Mouse (Mus musculus) lung, adult 2 months (tissue): ENCODE data around the gene Slc4a8. TPM values are rescaled to one million over a fixed set of nuclear protein-coding genes. Genes with fewer than 3 reads are reported as not detected.
A peak's percentile ranks its signal among the peaks of the same experiment; 100 is the strongest.

ENCODE experiments used
- DNase-seq: peaks from one replicate; pipeline ENCODE4 v3.0.0; 2022
- H3K4me1 ChIP-seq: fragments of 200-500 bp; 2 replicates; pipeline ENCODE4 v1.6.1; 2011; ENCODE audit warnings: low read length; ENCODE audit not compliant: control insufficient read depth, insufficient read depth
- H3K4me3 ChIP-seq: fragments of 200-500 bp; replicated peaks from 2 replicates; pipeline ENCODE3; 2011; ENCODE audit warnings: low read depth, mild to moderate bottlenecking, control low read depth, low read length; ENCODE audit errors: extremely low read depth
- CTCF ChIP-seq: fragments of 200-500 bp; IDR thresholded peaks from 2 replicates; pipeline ENCODE4 v1.5.1; 2011; ENCODE audit warnings: mild to moderate bottlenecking, low read length, control low read depth; ENCODE audit not compliant: insufficient read depth
- POLR2A ChIP-seq: fragments of 200-500 bp; IDR thresholded peaks from 2 replicates; pipeline ENCODE4 v1.6.1; 2011; ENCODE audit warnings: low read depth, mild to moderate bottlenecking, control low read depth, low read length, borderline replicate concordance; ENCODE audit errors: extremely low read depth
- WGBS: fragments of 180-500 bp; shearing (Covaris S2); methylation state at CpG from one replicate; pipeline ENCODE4 v1.1.7; 2018; 5-methylcytosine and 5-hydroxymethylcytosine counted together
- polyA plus RNA-seq: library from polyadenylated mRNA; depleted of rRNA; stranded (reverse); fragments of >200 nt; gene quantifications from 2 replicates; pipeline ENCODE4 v1.2.3, GENCODE M21; 2012

Gene Slc4a8
- polyA plus RNA-seq, 1 experiment = 4.4 TPM

DNA sequence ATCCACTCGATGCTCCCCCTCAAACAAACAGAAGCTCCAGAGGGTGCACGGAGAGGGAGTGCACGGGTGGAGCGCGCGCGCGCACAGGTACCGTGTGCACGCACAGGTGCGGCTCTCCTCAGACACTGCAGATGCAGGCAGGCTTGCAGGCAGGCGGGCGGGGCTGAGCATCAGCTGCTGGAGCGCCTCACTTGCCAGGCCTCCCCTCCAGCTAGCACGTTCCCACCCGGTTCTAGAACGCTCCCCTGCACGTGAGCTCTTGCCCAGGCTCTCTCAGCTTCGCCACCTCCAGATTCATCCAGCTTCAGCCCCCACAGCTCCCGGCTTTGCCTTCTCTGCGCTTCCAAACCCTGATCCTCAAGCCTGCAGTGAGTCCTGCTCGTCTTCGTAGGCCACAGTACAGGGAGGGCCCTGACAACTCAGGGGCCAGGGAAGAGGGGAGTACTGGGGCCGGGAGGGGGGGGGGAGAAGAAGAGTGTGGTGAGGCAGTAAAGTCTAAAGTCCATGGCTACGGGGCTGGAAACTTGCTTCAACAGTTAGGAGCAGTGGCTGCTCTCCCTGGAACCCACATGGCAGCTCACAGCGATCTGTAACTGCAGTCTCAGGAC, 63.8 kb downstream of the Slc4a8 start:
- WGBS = 18% methylated on average over 26 of the region's 26 CpGs
- H3K4me1 ChIP-seq = no peaks in the 10 kb centered on the region
- no peak overlapping the region for H3K4me3 ChIP-seq
- no peak for DNase-seq
- TF ChIP-seq POLR2A = no peak
- TF ChIP-seq CTCF = no peak

DNA sequence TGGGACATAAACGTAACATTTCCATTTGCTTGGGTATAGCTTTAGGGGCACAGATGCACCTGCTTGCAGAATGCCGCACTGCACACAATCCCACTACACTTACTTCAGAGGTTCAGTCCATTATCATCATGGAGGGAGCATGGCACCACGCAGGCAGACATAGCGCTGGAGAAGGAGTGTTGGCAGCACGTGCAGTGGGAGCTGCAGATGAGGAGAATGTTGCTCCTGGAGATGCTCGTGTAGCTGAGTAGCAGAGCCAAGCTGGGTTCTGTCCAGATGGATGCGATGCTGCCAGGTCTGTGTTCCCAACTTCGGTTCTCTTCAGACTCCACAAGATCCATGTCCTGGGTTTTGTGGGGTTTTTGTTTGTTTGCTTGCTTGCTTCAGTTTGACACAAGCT, 64.5 kb downstream of the Slc4a8 start:
- no peak for DNase-seq
- no peak overlapping the region for H3K4me3 ChIP-seq
- WGBS = 87% methylated on average over 8 of the region's 8 CpGs
- no peaks in the 10 kb centered on the region for H3K4me1 ChIP-seq
- TF ChIP-seq POLR2A (no peak), CTCF (no peak)

DNA sequence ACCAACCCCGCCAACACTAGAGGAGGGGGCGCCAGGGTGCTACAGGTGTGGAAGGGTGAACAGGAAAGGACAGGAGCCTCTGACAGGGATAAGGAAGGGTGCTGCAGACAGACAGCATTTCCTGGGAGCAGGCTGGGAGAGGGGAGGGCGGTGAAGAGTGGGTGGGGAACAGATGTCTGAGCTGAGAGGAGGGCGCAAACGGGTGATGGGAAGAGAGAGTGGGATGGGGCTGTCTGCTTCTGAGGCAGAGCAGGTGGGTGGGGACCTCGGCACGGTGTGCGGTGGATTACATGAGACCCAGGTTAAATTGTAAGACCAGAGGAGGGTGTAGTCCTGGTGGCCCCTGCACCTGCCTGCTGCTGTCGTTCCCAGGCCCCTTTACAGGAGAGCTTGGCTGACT, 68.2 kb downstream of the Slc4a8 start:
- no peak overlapping the region for H3K4me3 ChIP-seq
- no peak for TF ChIP-seq POLR2A
- no peak for TF ChIP-seq CTCF
- 84% methylated on average over 9 of the region's 9 CpGs for WGBS
- no peaks in the 10 kb centered on the region for H3K4me1 ChIP-seq
- no peak for DNase-seq

DNA sequence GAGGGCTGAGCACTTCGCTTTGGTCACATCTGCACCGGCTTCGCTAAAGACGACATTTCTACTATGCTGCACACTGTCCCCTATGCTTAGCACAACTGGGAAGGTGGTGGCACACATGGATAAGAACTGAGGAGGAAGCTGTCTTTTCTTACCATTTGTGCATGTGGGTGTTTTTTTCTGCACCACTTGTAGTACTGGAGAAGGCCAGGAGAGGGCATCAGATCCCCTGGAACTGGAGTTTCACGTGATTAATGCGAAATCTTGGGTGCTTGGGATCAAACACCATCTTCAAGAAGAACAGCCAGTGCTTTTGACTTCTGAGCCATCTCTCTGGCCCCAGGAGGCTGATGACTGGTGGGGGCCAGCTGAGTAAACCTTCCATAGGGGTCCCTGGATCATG, 69.1 kb downstream of the Slc4a8 start:
- no peak overlapping the region for H3K4me3 ChIP-seq
- no peaks in the 10 kb centered on the region for H3K4me1 ChIP-seq
- DNase-seq = no peak
- 62% methylated on average over 6 of the region's 6 CpGs for WGBS
- no peak for TF ChIP-seq CTCF
- TF ChIP-seq POLR2A = no peak

DNA sequence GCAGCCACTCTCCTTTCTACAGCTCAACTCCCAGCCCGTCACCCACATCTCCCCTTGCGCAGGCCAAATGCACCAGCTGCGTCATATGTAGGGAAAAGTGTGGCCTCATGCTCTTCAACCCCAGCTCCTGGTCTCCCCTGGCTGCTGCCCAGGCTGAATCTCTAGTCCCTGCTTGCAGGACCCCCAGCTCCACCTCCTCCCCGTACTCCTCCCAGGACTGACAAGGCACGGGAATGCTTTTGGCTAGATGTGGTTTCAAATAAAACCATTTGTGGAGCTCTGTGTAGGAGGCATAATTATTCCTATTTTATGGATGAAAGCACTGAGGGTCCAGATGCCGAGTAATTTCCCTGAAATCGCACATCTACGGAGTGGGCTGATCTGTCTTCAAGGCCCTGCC, 70.6 kb downstream of the Slc4a8 start:
- H3K4me3 ChIP-seq = no peak overlapping the region
- no peaks in the 10 kb centered on the region for H3K4me1 ChIP-seq
- 89% methylated on average over 8 of the region's 8 CpGs for WGBS
- DNase-seq = no peak
- TF ChIP-seq POLR2A (no peak), CTCF (no peak)

DNA sequence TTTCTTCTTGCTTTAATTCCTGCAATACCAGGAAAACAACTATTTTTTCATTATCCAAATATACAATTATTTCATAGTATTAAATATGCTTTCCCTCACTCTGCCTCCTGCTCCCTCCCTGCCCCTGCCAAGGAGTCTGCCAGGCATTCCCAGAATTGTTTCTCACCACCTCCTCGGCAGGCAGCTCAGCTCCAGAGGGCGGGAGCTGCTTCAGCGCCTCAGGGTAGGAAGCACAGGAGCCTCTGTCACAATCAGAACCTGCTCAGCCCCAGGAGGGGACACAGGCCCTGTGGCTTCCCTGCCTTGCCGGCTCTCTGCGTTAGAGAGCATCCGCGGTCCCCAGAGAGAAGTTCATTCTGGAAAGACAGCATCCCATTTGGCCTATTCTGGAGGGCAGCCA, 71.2 kb downstream of the Slc4a8 start:
- H3K4me3 ChIP-seq = no peak overlapping the region
- no peaks in the 10 kb centered on the region for H3K4me1 ChIP-seq
- TF ChIP-seq CTCF (no peak), POLR2A (no peak)
- WGBS = 39% methylated on average over 7 of the region's 7 CpGs
- no peak for DNase-seq

DNA sequence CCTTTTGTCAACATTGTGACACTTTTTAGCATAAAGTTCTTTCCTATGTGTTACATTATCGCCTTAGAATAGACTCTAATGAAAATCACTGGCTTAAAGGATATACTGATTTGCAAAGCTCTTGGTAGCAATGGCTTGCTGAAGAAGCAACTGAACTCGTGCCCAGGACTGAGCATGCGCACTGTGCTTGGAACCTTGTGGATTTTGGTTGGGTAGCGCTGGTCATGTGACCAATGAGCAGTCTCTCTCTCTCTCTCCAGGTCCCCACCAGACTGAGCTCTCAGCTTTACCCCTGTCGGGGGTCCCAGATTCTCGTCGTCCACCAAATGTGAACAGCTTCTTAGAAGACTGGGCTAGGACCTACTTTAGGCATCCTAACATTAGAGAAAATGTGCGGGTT, 75.2 kb downstream of the Slc4a8 start:
- no peak for DNase-seq
- Histone ChIP-seq H3K4me3 (no peak overlapping the region), H3K4me1 (no peaks in the 10 kb centered on the region)
- 76% methylated on average over 8 of the region's 8 CpGs for WGBS
- TF ChIP-seq CTCF (no peak), POLR2A (no peak)

DNA sequence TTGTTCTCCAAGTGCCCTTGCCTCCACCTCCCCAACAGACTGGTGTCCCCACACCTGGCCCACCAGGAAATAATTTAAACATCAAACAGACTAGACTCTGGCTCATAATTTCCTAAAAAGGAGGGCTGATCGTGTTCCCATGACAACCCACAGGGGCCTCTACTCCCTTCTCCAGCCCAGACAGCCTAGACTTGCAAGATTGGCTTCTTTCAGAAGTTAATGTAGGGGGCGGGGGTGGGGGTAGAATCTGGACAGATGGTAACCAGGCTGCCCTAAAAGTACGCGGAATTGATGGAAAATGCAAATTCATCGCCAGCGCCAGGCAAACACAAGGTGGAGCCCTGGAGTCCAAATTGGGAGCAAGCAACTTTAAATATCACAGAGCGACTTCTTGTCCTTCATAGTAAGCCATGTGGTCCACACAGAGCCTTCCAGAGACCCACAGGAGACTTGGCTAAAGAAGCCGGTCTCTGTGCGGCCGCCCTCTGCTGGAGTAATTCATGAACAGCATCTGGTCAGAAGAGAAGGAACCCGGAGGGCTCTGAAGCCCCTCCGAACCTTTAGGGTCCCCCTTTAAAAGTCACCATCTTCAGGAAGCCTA, 77.2 kb downstream of the Slc4a8 start:
- no peaks in the 10 kb centered on the region for H3K4me1 ChIP-seq
- 34% methylated on average over 12 of the region's 12 CpGs for WGBS
- peak; percentile 27 for DNase-seq
- peak; percentile 20; the same call in 1 of the 2 replicates for TF ChIP-seq CTCF
- TF ChIP-seq POLR2A = no peak
- H3K4me3 ChIP-seq = no peak overlapping the region

DNA sequence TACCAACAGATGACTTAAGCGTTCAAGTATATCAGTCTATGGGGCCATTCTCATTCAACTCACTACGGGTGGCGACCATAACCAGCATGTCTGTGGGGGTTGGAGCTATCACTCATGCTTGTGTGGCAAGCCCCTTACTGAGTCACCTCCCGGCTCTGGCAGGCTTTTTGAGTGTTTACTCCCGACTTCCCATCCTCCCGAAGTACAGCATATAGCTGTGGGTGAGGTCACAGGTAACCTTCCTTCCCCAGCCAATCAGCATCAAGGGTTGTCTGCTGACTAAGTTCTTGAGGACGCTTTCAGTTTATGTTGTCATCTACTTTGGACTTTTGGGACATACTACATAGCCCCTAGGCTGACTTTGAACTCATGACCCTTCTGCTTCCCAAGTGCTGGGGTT, 82.8 kb downstream of the Slc4a8 start:
- TF ChIP-seq POLR2A (no peak), CTCF (no peak)
- WGBS = 62% methylated on average over 7 of the region's 7 CpGs
- H3K4me3 ChIP-seq = no peak overlapping the region
- H3K4me1 ChIP-seq = no peaks in the 10 kb centered on the region
- DNase-seq = no peak
